Mouse (Mus musculus) heart, embryonic 11.5 days (tissue): ENCODE data around the gene Ddn. TPM values are rescaled to one million over a fixed set of nuclear protein-coding genes. Genes with fewer than 3 reads are reported as not detected.

Source experiments
- ATAC-seq: fragments of 200-750 bp; cut with Nextera tagmentation; replicated peaks from 2 replicates; pipeline ENCODE4 v1.8.0; 2017; ENCODE audit warnings: moderate library complexity; ENCODE audit not compliant: insufficient number of reproducible peaks, low FRiP score, low TSS enrichment
- H3K27ac ChIP-seq: fragments of 300-500 bp; sonication (generic); 2 replicates; pipeline ENCODE4 v1.5.1; 2014; ENCODE audit warnings: mild to moderate bottlenecking, low read depth, low read length
- H3K27me3 ChIP-seq: fragments of 300-500 bp; sonication (generic); 2 replicates; pipeline ENCODE4 v1.6.1; 2014; ENCODE audit warnings: mild to moderate bottlenecking, low read length, mixed read lengths; ENCODE audit not compliant: control insufficient read depth, insufficient read depth
- H3K36me3 ChIP-seq: fragments of 300-500 bp; sonication (generic); 2 replicates; pipeline ENCODE4 v1.6.1; 2014; ENCODE audit warnings: mild to moderate bottlenecking, low read length, moderate library complexity, mixed read lengths; ENCODE audit not compliant: control insufficient read depth, insufficient read depth
- H3K4me1 ChIP-seq: fragments of 300-500 bp; sonication (generic); 2 replicates; pipeline ENCODE4 v1.6.1; 2014; ENCODE audit warnings: low read length; ENCODE audit not compliant: control insufficient read depth, insufficient read depth
- H3K4me2 ChIP-seq: fragments of 300-500 bp; sonication (generic); 2 replicates; pipeline ENCODE4 v1.6.1; 2014; ENCODE audit warnings: mild to moderate bottlenecking, moderate library complexity
- H3K4me3 ChIP-seq: fragments of 300-500 bp; sonication (generic); 2 replicates; pipeline ENCODE4 v1.5.1; 2014; ENCODE audit warnings: low read depth, low read length
- H3K9ac ChIP-seq: fragments of 300-500 bp; sonication (generic); 2 replicates; pipeline ENCODE4 v1.6.1; 2014; ENCODE audit warnings: mild to moderate bottlenecking, low read depth, low read length, moderate library complexity
- H3K9me3 ChIP-seq: fragments of 300-500 bp; sonication (generic); replicated peaks from 2 replicates; pipeline ENCODE4 v1.6.1; 2016; ENCODE audit warnings: low read length; ENCODE audit not compliant: control insufficient read depth
- WGBS: fragments of 180-500 bp; shearing (Covaris S2); extraction: QIAGEN DNeasy Blood & Tissue Kit; methylation state at CpG from one replicate; pipeline ENCODE4 v1.1.7; 2014; ENCODE audit not compliant: insufficient replicate concordance; 5-methylcytosine and 5-hydroxymethylcytosine counted together
- polyA plus RNA-seq: library from polyadenylated mRNA; unstranded; fragments of >200 nt; fragmentation: Nextera tagmentation; extraction: Ambion mirVana; gene quantifications from 2 replicates; pipeline ENCODE4 v1.2.1, GENCODE M21; 2014

Ddn gene
- polyA plus RNA-seq, 1 experiment from 2014 or later: 0.11 TPM

GRCm38 (mm10) chr15:98777005-98777616, 32.2 kb downstream of the Ddn start:
- no peak overlapping the region for H3K9ac ChIP-seq
- 2% methylated on average over 19 of the region's 19 CpGs for WGBS
- peak overlapping the region; percentile 46; the same call in 1 of the 2 replicates for H3K4me2 ChIP-seq
- peaks cover 24% of the 10 kb centered on the region for H3K4me1 ChIP-seq
- H3K27ac ChIP-seq: no peak overlapping the region
- ATAC-seq: no peak
- no peaks in the 10 kb centered on the region for H3K9me3 ChIP-seq
- H3K27me3 ChIP-seq: peaks cover 99% of the 10 kb centered on the region
- H3K36me3 ChIP-seq: no peaks in the 10 kb centered on the region
- peak overlapping the region; percentile 31; the same call in 1 of the 2 replicates for H3K4me3 ChIP-seq

DNA sequence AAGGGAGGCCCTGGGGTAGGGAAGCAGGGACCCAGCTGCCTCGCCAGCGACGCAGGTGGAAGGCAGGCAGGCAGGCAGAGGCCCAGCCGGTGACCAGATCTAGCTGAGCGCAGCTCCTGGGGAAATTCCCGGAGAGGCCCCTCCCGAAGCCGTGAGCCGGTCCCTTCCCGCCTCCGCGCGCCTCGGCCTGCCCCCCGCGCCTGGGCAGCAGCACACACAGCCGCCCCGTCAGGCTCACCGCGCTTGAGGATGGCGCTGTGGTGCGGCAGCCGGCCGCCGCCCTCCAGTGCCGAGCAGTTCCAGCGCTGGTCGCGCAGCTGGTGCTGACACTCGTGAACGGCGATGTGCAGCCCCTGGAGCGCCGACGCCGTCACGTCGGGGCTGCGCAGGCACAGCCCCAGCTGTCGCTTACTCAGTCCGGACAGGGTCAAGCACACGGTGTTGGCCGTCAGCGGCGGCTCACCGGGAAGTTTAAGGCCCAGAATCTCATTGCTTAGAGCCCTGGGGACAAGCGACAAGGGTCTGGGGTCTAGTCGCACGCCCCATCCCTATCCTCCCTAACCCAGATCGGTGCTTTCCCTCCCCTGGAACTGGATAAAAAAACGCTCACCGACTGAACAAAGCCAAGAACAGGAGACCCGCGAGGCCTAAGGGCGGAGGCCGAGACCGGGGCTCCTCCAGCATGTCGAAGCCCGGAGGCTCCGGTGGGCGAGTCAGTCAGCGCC, 32.8 kb downstream of the Ddn start:
- H3K36me3 ChIP-seq: no peaks in the 10 kb centered on the region
- no peak for ATAC-seq
- H3K4me1 ChIP-seq: peaks cover 25% of the 10 kb centered on the region
- H3K4me3 ChIP-seq: peak overlapping the region; percentile 31
- H3K27ac ChIP-seq: no peak overlapping the region
- under 1% methylated on average over 61 of the region's 62 CpGs for WGBS
- no peaks in the 10 kb centered on the region for H3K9me3 ChIP-seq
- no peak overlapping the region for H3K9ac ChIP-seq
- peaks cover 100% of the 10 kb centered on the region for H3K27me3 ChIP-seq
- H3K4me2 ChIP-seq: peak overlapping the region; percentile 46

DNA sequence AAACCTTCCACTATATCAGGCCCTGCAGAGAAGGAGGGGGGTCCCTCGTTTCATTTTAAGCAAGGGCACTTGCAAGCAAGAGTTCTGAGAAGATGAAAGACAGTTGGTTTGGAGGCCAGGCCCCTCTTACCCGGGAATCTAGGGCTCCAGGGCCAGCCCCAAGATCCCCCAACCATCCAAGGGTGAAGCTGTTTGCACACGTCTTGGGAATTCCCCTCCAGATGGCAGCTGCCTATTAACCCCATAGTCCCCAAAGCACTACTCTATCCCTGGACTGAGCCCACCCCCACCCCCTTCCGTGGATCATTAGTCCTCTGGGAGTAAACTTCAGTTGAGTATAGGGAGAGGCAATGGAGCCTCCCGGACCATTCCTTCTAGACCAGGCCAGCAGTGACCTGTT, 33.8 kb downstream of the Ddn start:
- WGBS: 3% methylated on average over 5 of the region's 5 CpGs
- no peak overlapping the region for H3K9ac ChIP-seq
- peaks cover 23% of the 10 kb centered on the region for H3K4me1 ChIP-seq
- no peaks in the 10 kb centered on the region for H3K9me3 ChIP-seq
- H3K36me3 ChIP-seq: no peaks in the 10 kb centered on the region
- no peak for ATAC-seq
- H3K27me3 ChIP-seq: peaks cover 99% of the 10 kb centered on the region
- H3K4me3 ChIP-seq: no peak overlapping the region
- no peak overlapping the region for H3K4me2 ChIP-seq
- H3K27ac ChIP-seq: no peak overlapping the region

DNA sequence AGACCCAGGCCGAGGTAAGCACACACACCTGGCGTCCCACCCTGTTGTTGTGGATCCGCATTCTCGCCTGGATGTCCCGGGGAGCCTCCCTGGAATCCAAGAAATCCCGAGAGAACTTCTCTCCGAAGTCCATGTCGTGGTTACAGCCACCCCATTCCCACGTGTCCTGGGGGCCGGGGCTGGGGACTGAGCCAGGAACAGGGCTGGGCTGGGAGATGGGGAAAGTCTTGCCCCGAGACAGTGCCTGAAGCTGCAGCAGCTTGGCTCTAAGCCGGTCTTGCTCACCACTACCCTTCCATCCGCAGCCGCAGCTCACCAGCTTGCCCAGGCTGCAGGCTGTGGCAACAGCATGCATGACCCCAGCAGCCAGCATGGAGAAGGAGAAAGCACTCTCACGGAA, 35.2 kb downstream of the Ddn start:
- H3K4me2 ChIP-seq: no peak overlapping the region; the same call in 1 of the 2 replicates
- H3K9me3 ChIP-seq: no peaks in the 10 kb centered on the region
- H3K4me3 ChIP-seq: no peak overlapping the region
- 4% methylated on average over 15 of the region's 15 CpGs for WGBS
- H3K27ac ChIP-seq: no peak overlapping the region
- ATAC-seq: no peak
- peaks cover 20% of the 10 kb centered on the region for H3K4me1 ChIP-seq
- H3K36me3 ChIP-seq: no peaks in the 10 kb centered on the region
- H3K27me3 ChIP-seq: peaks cover 90% of the 10 kb centered on the region
- H3K9ac ChIP-seq: no peak overlapping the region

GRCm38 (mm10) chr15:98772511-98773211, 36.6 kb downstream of the Ddn start:
- Histone ChIP-seq H3K27ac (no peak overlapping the region), H3K9ac (peak overlapping the region; percentile 58)

GRCm38 (mm10) chr15:98771813-98772425, 37.4 kb downstream of the Ddn start:
- Histone ChIP-seq H3K4me3 (peak overlapping the region; percentile 46), H3K4me1 (peaks cover 13% of the 10 kb centered on the region), H3K36me3 (no peaks in the 10 kb centered on the region), H3K9me3 (no peaks in the 10 kb centered on the region), H3K9ac (peak overlapping the region; percentile 58), H3K27ac (no peak overlapping the region), H3K4me2 (peak overlapping the region; percentile 75), H3K27me3 (peaks cover 77% of the 10 kb centered on the region)
- ATAC-seq: no peak
- 6% methylated on average over 12 of the region's 12 CpGs for WGBS

More at GRCm38 (mm10) chr15:98772511-98773211, 36.6 kb downstream of the Ddn start:
- peaks cover 13% of the 10 kb centered on the region for H3K4me1 ChIP-seq
- peak overlapping the region; percentile 46 for H3K4me3 ChIP-seq
- 2% methylated on average over 36 of the region's 36 CpGs for WGBS
- peak overlapping the region; percentile 75 for H3K4me2 ChIP-seq
- no peaks in the 10 kb centered on the region for H3K9me3 ChIP-seq
- no peak for ATAC-seq
- H3K36me3 ChIP-seq: no peaks in the 10 kb centered on the region
- H3K27me3 ChIP-seq: peaks cover 85% of the 10 kb centered on the region

DNA sequence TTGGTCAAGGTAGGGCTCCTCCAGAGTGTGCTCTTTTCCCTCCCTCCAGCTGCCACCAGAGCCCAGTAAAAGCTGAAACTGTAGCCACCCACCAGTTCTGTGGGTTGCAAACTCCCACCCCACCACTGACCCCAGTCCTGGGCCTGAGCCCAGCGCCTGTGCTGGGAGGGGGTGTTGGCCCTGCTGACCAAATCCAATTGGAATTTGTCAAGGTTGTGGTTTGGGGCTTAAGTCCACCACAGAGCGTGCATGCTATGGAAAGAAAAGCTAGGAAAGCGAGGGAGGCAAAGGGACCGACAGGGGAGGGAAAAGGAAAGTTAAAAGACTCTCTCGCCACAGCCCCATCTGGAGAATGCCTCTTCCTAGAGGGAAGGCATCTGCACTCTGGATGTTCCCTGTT, 41.0 kb downstream of the Ddn start:
- H3K4me1 ChIP-seq: peaks cover 6% of the 10 kb centered on the region; the same call in 1 of the 2 replicates
- no peak overlapping the region for H3K4me2 ChIP-seq
- H3K9me3 ChIP-seq: no peaks in the 10 kb centered on the region
- H3K27ac ChIP-seq: no peak overlapping the region
- no peak for ATAC-seq
- H3K4me3 ChIP-seq: no peak overlapping the region
- no peaks in the 10 kb centered on the region for H3K36me3 ChIP-seq
- WGBS: 18% methylated on average over 5 of the region's 5 CpGs
- peaks cover 54% of the 10 kb centered on the region for H3K27me3 ChIP-seq
- H3K9ac ChIP-seq: no peak overlapping the region

DNA sequence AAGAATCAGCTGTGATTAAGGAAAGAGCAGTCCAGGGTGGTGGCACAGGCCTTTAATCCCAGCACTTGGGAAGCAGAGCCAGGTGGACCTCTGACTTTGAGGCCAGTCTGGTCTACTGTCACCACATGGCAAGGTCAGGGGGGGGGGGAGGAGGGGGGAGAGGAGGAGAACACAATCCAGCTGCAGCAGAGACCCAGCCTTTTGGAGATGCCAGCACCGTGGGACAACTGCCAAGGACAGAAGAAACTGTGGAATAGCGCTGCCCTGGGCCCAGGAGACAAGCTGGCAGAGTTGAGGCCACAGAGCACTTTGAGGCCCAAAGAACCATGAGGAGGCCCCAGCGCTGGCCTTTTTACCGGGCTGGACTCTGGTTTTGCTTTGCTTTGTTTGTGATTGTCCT, 43.4 kb downstream of the Ddn start:
- ATAC-seq: no peak
- Histone ChIP-seq H3K27ac (no peak overlapping the region), H3K9ac (no peak overlapping the region), H3K27me3 (peaks cover 31% of the 10 kb centered on the region), H3K4me2 (no peak overlapping the region), H3K4me3 (no peak overlapping the region), H3K9me3 (no peaks in the 10 kb centered on the region), H3K4me1 (peaks cover 9% of the 10 kb centered on the region; the same call in 1 of the 2 replicates), H3K36me3 (no peaks in the 10 kb centered on the region)
- WGBS: 76% methylated on average over 4 of the region's 4 CpGs
